Mouse (Mus musculus) B cell, adult (primary cell): ENCODE results near the gene Usp17lb. TPM values are rescaled to one million over a fixed set of nuclear protein-coding genes. Genes with fewer than 3 reads are reported as not detected.

Experiments
- total RNA-seq: library from RNA; stranded (reverse); gene quantifications from 4 replicates; pipeline ENCODE4 v1.2.4, GENCODE M21; 2023; ENCODE audit not compliant: inconsistent age

Usp17lb gene
- not detected in 4 replicates for total RNA-seq

DNA sequence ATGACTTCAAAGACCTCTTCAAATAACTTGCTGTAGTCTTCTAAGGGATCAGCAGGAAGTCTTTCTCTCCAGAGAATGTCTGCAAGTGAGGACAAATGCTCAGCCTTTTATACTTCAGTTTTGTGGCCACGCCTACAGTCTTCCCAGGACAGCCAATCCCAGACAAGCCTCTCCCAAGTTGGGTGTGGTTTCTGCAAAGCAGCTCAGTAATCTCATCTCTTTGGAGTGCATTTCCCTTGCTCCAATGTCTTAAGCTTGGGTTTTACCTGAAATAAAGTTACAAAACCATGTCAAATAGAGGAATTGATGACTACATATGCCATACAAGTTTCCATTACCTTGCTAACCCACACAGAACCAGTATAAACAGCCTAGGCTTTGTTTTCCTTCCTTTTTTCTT lies at the start of gene Usp17lb:
Gene Usp17lb, minus strand, starts transcription at position 101 of the 400 bp plus-strand sequence.

DNA sequence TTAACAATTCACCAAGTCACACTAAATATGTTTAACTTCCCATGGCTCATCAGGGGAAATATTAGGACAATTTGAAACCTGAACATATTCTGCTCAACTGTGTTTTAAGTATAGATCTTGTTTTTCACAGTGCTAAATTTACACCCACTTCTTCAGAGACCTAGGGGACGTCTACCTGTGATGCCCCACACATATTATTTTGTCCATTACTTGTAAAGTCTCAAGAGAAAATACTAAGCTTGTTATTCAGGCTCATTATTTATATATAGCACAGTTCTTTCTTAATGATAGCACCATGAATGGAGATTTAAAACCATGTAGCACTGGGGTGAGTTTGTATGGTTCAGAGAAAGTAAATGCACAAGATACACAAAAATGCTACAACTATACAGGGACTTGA lies 35.3 kb upstream of the Usp17lb start, which contains the start of gene Olfr665:
Gene Olfr665, plus strand, starts transcription at position 301 of the 400 bp plus-strand sequence.

DNA sequence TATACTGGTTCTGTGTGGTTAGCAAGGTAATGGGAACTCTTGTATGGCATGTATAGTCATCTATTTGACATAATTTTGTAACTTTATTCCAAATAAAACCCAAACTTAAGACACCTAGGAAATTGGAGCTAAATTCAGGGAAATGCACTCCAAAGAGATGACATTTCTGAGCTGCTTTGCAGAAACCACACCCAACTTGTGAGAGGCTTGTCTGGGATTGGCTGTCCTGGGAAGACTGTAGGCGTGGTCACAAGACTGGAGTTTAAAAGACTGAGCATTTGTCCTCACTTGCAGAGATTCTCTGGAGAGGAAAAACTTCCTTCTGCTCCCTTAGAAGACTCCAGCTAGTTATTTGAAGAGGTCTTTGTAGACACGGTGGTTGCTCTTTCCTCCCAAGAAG lies 14.3 kb upstream of the Usp17lb start, which contains the start of gene Usp17la:
Gene Usp17la, plus strand, starts transcription at position 301 of the 400 bp plus-strand sequence.

Other genes starting within 250 kb of the Usp17lb start
- gene Olfr655, start 240.8 kb downstream of the Usp17lb start, total RNA-seq: 0.39 to 0.64 TPM in 2 of 4 replicates, not detected in the others
- not detected in 4 replicates for gene Olfr656, start 228.6 kb downstream of the Usp17lb start, total RNA-seq
- gene Olfr657, start 217.8 kb downstream of the Usp17lb start, total RNA-seq: not detected in 4 replicates
- not detected in 4 replicates for gene Olfr658, start 195.3 kb downstream of the Usp17lb start, total RNA-seq
- gene Olfr659, start 175.8 kb downstream of the Usp17lb start, total RNA-seq: not detected in 4 replicates
- gene Olfr661, start 156.1 kb downstream of the Usp17lb start, total RNA-seq: not detected in 4 replicates
- gene Usp17le, start 65.1 kb downstream of the Usp17lb start, total RNA-seq: not detected in 4 replicates
- gene Usp17la, start 14.4 kb upstream of the Usp17lb start, total RNA-seq: not detected in 4 replicates
- gene Olfr665, start 35.4 kb upstream of the Usp17lb start, total RNA-seq: not detected in 4 replicates
- not detected in 4 replicates for gene Olfr666, start 53.3 kb upstream of the Usp17lb start, total RNA-seq
- gene Olfr667, start 78.9 kb upstream of the Usp17lb start, total RNA-seq: not detected in 4 replicates
- not detected in 4 replicates for gene Olfr668, start 85.5 kb upstream of the Usp17lb start, total RNA-seq
- not detected in 4 replicates for gene Olfr669, start 91.6 kb upstream of the Usp17lb start, total RNA-seq
- not detected in 4 replicates for gene Olfr670, start 120.0 kb upstream of the Usp17lb start, total RNA-seq
- gene Olfr671, start 136.5 kb upstream of the Usp17lb start, total RNA-seq: not detected in 4 replicates
- not detected in 4 replicates for gene Olfr672, start 159.4 kb upstream of the Usp17lb start, total RNA-seq
- not detected in 4 replicates for gene Olfr675, start 185.9 kb upstream of the Usp17lb start, total RNA-seq
- gene Olfr676, start 190.1 kb upstream of the Usp17lb start, total RNA-seq: not detected in 4 replicates
- not detected in 4 replicates for gene Olfr677, start 208.8 kb upstream of the Usp17lb start, total RNA-seq
- gene Olfr678, start 221.9 kb upstream of the Usp17lb start, total RNA-seq: not detected in 4 replicates
- not detected in 4 replicates for gene Olfr679, start 238.6 kb upstream of the Usp17lb start, total RNA-seq